In the genomic region with DNA sequence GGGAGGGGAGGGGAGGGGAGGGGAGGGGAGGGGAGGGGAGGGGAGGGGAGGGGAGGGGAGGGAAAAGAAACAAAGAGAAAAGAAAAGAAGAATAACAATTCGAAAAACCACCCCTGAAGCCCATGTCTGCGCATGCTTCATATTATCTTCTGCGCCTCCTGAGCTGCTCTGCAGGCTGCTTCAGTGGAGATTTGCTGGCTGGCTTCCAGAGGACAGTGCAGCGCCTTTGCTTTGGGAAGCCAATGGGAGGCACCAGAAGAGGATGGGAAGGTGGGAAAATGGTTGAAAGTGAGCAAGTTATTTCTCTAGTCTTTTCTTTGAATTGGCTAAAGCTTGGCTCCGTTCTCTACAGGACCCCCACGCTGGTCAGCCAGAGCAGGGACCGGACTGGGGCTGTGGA, we compare ENCODE assay signal across 22 mouse cellular contexts.
A peak's percentile ranks its signal among the peaks of the same experiment; 100 is the strongest.
DNase-seq lines count a peak whose midpoint lies in the region; ATAC-seq and TF ChIP-seq lines count a peak whose summit lies in the region.
"Had no signal": no experiment of that assay in that cellular context is flagged by ENCODE, and none has a peak within 500 bp of the region (broad histone marks: within the 10 kb centered on the region; RNA-seq: fewer than 3 reads in every experiment).

No protein-coding gene starts in this region.

- no peaks in the 10 kb centered on the region for H3K27me3 ChIP-seq in embryonic facial prominence, embryonic 14.5 days (replicated peaks; ENCODE audit: control insufficient read depth, insufficient read depth, low read length)
- H3K27me3 ChIP-seq in embryonic facial prominence, embryonic 10.5 days (replicated peaks; ENCODE audit: low read depth, poor library complexity, severe bottlenecking) = peaks cover 19% of the 10 kb centered on the region
- H3K27me3 ChIP-seq in E14TG2a.4 (ENCODE audit: insufficient read depth, low read length) = no peaks in the 10 kb centered on the region
- H3K27me3 ChIP-seq: CH12.LX; kidney, embryonic 15.5 days had no signal

- ATAC-seq in embryonic facial prominence, embryonic 14.5 days (ENCODE audit: low read depth) = no peak
- ATAC-seq: activated CD4-positive, CD25-positive, alpha-beta regulatory T cell, adult 4 months; lung, postnatal 0 days had no signal

- no peak overlapping the region for H3K4me3 ChIP-seq in embryonic facial prominence, embryonic 14.5 days (ENCODE audit: low read depth, low read length)
- H3K4me3 ChIP-seq in embryonic facial prominence, embryonic 10.5 days = no peak overlapping the region
- H3K4me3 ChIP-seq in E14TG2a.4 (replicated peaks; ENCODE audit: low read length) = peak overlapping the region; percentile 23; the same call in 1 of the 2 replicates
- H3K4me3 ChIP-seq: hindbrain, embryonic 13.5 days; kidney, embryonic 15.5 days had no signal

- no peak overlapping the region for H3K27ac ChIP-seq in embryonic facial prominence, embryonic 14.5 days (replicated peaks; ENCODE audit: low read depth, low read length)
- H3K27ac ChIP-seq in embryonic facial prominence, embryonic 10.5 days (replicated peaks) = no peak overlapping the region
- H3K27ac ChIP-seq: hindbrain, embryonic 13.5 days; kidney, embryonic 15.5 days had no signal

- H3K9me3 ChIP-seq in embryonic facial prominence, embryonic 14.5 days (ENCODE audit: control insufficient read depth, low read length) = no peaks in the 10 kb centered on the region
- no peaks in the 10 kb centered on the region for H3K9me3 ChIP-seq in embryonic facial prominence, embryonic 10.5 days
- H3K9me3 ChIP-seq in E14TG2a.4 (ENCODE audit: low read length) = no peaks in the 10 kb centered on the region
- H3K9me3 ChIP-seq: hindbrain, embryonic 13.5 days; kidney, embryonic 15.5 days had no signal

- intact Hi-C loops in left cerebral cortex, postnatal 4 days (cut with DNase I) = no loop called here

- no peak overlapping the region for H3K4me2 ChIP-seq in embryonic facial prominence, embryonic 14.5 days (ENCODE audit: low read depth, low read length)
- H3K4me2 ChIP-seq: hindbrain, embryonic 13.5 days; kidney, embryonic 15.5 days; midbrain, embryonic 11.5 days had no signal

- no peaks in the 10 kb centered on the region for H3K4me1 ChIP-seq in embryonic facial prominence, embryonic 14.5 days (ENCODE audit: control insufficient read depth, insufficient read depth, low read length)
- peaks cover 8% of the 10 kb centered on the region for H3K4me1 ChIP-seq in embryonic facial prominence, embryonic 10.5 days
- H3K4me1 ChIP-seq in E14TG2a.4 (replicated peaks; ENCODE audit: low read depth, low read length) = peaks cover 42% of the 10 kb centered on the region
- H3K4me1 ChIP-seq: hindbrain, embryonic 13.5 days had no signal

- no peak for TF ChIP-seq CTCF in E14TG2a.4 (conservative IDR thresholded peaks at IDR 0.05; ENCODE audit: low read length)

- DNase-seq in embryonic facial prominence, embryonic 14.5 days (ENCODE audit: low spot score) = peak; percentile 13
- no peak for DNase-seq in embryonic facial prominence, embryonic 10.5 days (ENCODE audit: low spot score)
- DNase-seq in left cerebral cortex, postnatal 4 days = peak; percentile 17
- no peak for DNase-seq in left cerebral cortex, adult 8-10 months (ENCODE audit: low spot score in 2 of 2)
- peak; percentile 2 for DNase-seq in brain, adult 2 months (ENCODE audit: low read depth, low spot score)
- no peak for DNase-seq in cerebellum, postnatal 36 days
- DNase-seq: B cell, adult 2 months; cerebellum, adult 2 months; gastrocnemius, postnatal 36 days; kidney, adult 11 months; kidney, postnatal 36 days; right cerebral cortex, adult 18-20 months; right cerebral cortex, postnatal 4 days; thymus, adult 18-20 months; thymus, postnatal 36 days had no signal

- H3K36me3 ChIP-seq in embryonic facial prominence, embryonic 14.5 days (ENCODE audit: control insufficient read depth, insufficient read depth, low read length) = no peaks in the 10 kb centered on the region
- no peaks in the 10 kb centered on the region for H3K36me3 ChIP-seq in embryonic facial prominence, embryonic 10.5 days (replicated peaks)
- no peaks in the 10 kb centered on the region for H3K36me3 ChIP-seq in E14TG2a.4 (ENCODE audit: insufficient read depth, low read length)
- H3K36me3 ChIP-seq: hindbrain, embryonic 13.5 days; kidney, embryonic 15.5 days had no signal

- H3K9ac ChIP-seq in embryonic facial prominence, embryonic 14.5 days (ENCODE audit: low read depth, low read length) = no peak overlapping the region
- H3K9ac ChIP-seq: hindbrain, embryonic 13.5 days; kidney, embryonic 15.5 days had no signal

- WGBS in embryonic facial prominence, embryonic 14.5 days = 70% methylated on average over 7 of the region's 7 CpGs
- 73% methylated on average over 7 of the region's 7 CpGs for WGBS in embryonic facial prominence, embryonic 10.5 days

Comparison
In these comparisons a context has a peak if more than half of its experiments do, and no peak if none do; other contexts are left out.
1. DNase-seq: peak in embryonic facial prominence, embryonic 14.5 days (single experiment), left cerebral cortex, postnatal 4 days (single experiment) and brain, adult 2 months (single experiment); none in embryonic facial prominence, embryonic 10.5 days (single experiment), left cerebral cortex, adult 8-10 months (0 of 2) and cerebellum, postnatal 36 days (0 of 2).